Comparison of ENCODE assay signal across 8 mouse cellular contexts in genomic region chr14:61112404-61112803, GRCm38 (mm10). TPM values are rescaled to one million over a fixed set of nuclear protein-coding genes. Genes with fewer than 3 reads are reported as not detected.
DNase-seq lines count a peak whose midpoint lies in the region; ATAC-seq and TF ChIP-seq lines count a peak whose summit lies in the region.

No protein-coding gene starts in this region.

- in situ Hi-C loops in ES-E14 (cut with MboI; ENCODE audit: low sequenced_read_pairs in 2 of 2, unreplicated experiment in 2 of 2) = loop anchor here (5.0 to 25.0 kb wide), 3 partner anchors 305 to 575 kb away; no protein-coding TSS in a partner anchor

- DNase-seq in ES-E14 (ENCODE audit: low read depth, low spot score) = peak; percentile 66
- DNase-seq in heart, postnatal 14 days = peak; percentile 81 to 90
- peak; percentile 78 to 97 for DNase-seq in layer of hippocampus, postnatal 25 days (ENCODE audit: extremely low spot score in 1 of 2, low spot score in 1 of 2)
- DNase-seq in right cerebral cortex, postnatal 25 days = peak; percentile 82
- DNase-seq in urinary bladder, postnatal 25 days (ENCODE audit: low spot score) = peak; percentile 74

- TF ChIP-seq CTCF in bone marrow macrophage, adult 2 months (IDR thresholded peaks at IDR 0.05; ENCODE audit: low read depth, low read length) = peak; percentile 78

- H3K4me3 ChIP-seq in ES-E14 (ENCODE audit: insufficient read depth in 1 of 2, low read depth in 1 of 2, low read length in 2 of 2, poor library complexity in 1 of 2, severe bottlenecking in 1 of 2) = no peak overlapping the region
- no peak overlapping the region for H3K4me3 ChIP-seq in bone marrow macrophage, adult 2 months (ENCODE audit: insufficient read depth, low read length)
- H3K4me3 ChIP-seq in embryonic facial prominence, embryonic 15.5 days (replicated peaks) = no peak overlapping the region

- H3K4me2 ChIP-seq in embryonic facial prominence, embryonic 15.5 days (replicated peaks) = 0 out of 2 replicates have a peak overlapping the region, but pooled peaks have one; percentile 29

- 2% methylated on average over 11 of the region's 11 CpGs for WGBS in embryonic facial prominence, embryonic 15.5 days

- no peaks in the 10 kb centered on the region for H3K9me3 ChIP-seq in ES-E14 (ENCODE audit: control insufficient read depth, insufficient read depth, low read depth, low read length)
- no peaks in the 10 kb centered on the region for H3K9me3 ChIP-seq in embryonic facial prominence, embryonic 15.5 days (replicated peaks)

- no peak overlapping the region for H3K27ac ChIP-seq in ES-E14 (ENCODE audit: insufficient read depth, low read depth, low read length, poor library complexity, severe bottlenecking)
- no peak overlapping the region for H3K27ac ChIP-seq in bone marrow macrophage, adult 2 months (ENCODE audit: insufficient read depth, low read depth, low read length)
- H3K27ac ChIP-seq in embryonic facial prominence, embryonic 15.5 days (replicated peaks) = no peak overlapping the region

- peaks cover 0 to 2% of the 10 kb centered on the region in 2 experiments; a peak in 1 of 4 replicates for H3K4me1 ChIP-seq in ES-E14 (ENCODE audit: control insufficient read depth in 2 of 2, insufficient read depth in 2 of 2, low read length in 2 of 2, poor library complexity in 1 of 2)
- H3K4me1 ChIP-seq in bone marrow macrophage, adult 2 months (ENCODE audit: control insufficient read depth, insufficient read depth, low read length) = no peaks in the 10 kb centered on the region
- H3K4me1 ChIP-seq in embryonic facial prominence, embryonic 15.5 days = peaks cover 9% of the 10 kb centered on the region; the same call in 1 of the 2 replicates

- intact Hi-C loops in heart, postnatal 14 days (cut with DNase I) = loop anchor here (1.0 to 10.0 kb wide), 3 partner anchors 182 to 598 kb away; no protein-coding TSS in a partner anchor

- ATAC-seq in embryonic facial prominence, embryonic 15.5 days (ENCODE audit: insufficient number of reproducible peaks, low FRiP score, low TSS enrichment, low read depth) = peak; percentile 54
- peak; percentile 70 for ATAC-seq in megakaryocyte progenitor cell, adult 5-6 weeks (replicated peaks; ENCODE audit: poor library complexity)

- no peak for TF ChIP-seq POLR2A in bone marrow macrophage, adult 2 months (IDR thresholded peaks at IDR 0.05; ENCODE audit: borderline replicate concordance, low read depth, low read length)

- H3K27me3 ChIP-seq in embryonic facial prominence, embryonic 15.5 days = no peaks in the 10 kb centered on the region

- H3K9ac ChIP-seq in ES-E14 (ENCODE audit: insufficient read depth, low read depth, low read length, poor library complexity, severe bottlenecking) = no peak overlapping the region
- no peak overlapping the region for H3K9ac ChIP-seq in embryonic facial prominence, embryonic 15.5 days

- H3K36me3 ChIP-seq in ES-E14 (ENCODE audit: control insufficient read depth, insufficient read depth, low read length, poor library complexity, severe bottlenecking) = no peaks in the 10 kb centered on the region
- no peaks in the 10 kb centered on the region for H3K36me3 ChIP-seq in embryonic facial prominence, embryonic 15.5 days

TF ChIP-seq in ES-E14, 5 proteins besides CTCF, POLR2A, EP300 and RAD21:
- 0 out of 2 replicates have a peak, but pooled peaks have one; percentile 30 for TF ChIP-seq ZNF384 (IDR thresholded peaks at IDR 0.05; ENCODE audit: low read depth, low read length)
- no peak for TF ChIP-seq CHD2 (IDR thresholded peaks at IDR 0.05; ENCODE audit: low read depth, low read length)
- TF ChIP-seq ZC3H11A (IDR thresholded peaks at IDR 0.05; ENCODE audit: borderline replicate concordance, low read depth, low read length) = peak; percentile 100

RNA-seq across cellular contexts. Expression of gene Sacs, which starts 25.9 kb away (rescaled TPM):
- total RNA-seq in ES-E14 (2012; rRNA removed) = 8.3 and 13.8 TPM in 2 replicates
- 3.6 and 4.1 TPM in 2 replicates for polyA plus RNA-seq in bone marrow macrophage, adult 2 months (2012; ENCODE audit: insufficient read depth, insufficient read length, missing spikeins)
- polyA plus RNA-seq in embryonic facial prominence, embryonic 15.5 days (2015; fragmentation: Nextera tagmentation; extraction: Ambion mirVana) = 2.5 and 2.9 TPM in 2 replicates
- total RNA-seq in heart, postnatal 14 days (2021) = 10 to 100 TPM; 33.0 to 33.6 TPM
- 10 to 100 TPM; 54.1 to 58.8 TPM for total RNA-seq in layer of hippocampus, postnatal 25 days (2021)
- total RNA-seq in megakaryocyte progenitor cell, adult 5-6 weeks (2015) = 15.2 and 20.8 TPM in 2 replicates
- 11.0 and 18.1 TPM in 2 replicates for total RNA-seq in megakaryocyte progenitor cell, adult 5-6 weeks (2017)
